Mouse (Mus musculus) neural tube, embryonic 14.5 days (tissue): ENCODE measurements around the gene Olfr434. TPM values are rescaled to one million over a fixed set of nuclear protein-coding genes. Genes with fewer than 3 reads are reported as not detected.
"Not testable (repeated sequence)": the region's sequence is repeated elsewhere in the genome, so short reads cannot be mapped to it uniquely, and the experiment has no call there.

ENCODE experiments used
- ATAC-seq: fragments of 200-750 bp; cut with Nextera tagmentation; 2 replicates; pipeline ENCODE4 v1.8.0; 2017; ENCODE audit warnings: low read depth, mild to moderate bottlenecking, moderate TSS enrichment, moderate library complexity
- H3K27ac ChIP-seq: fragments of 300-500 bp; sonication (generic); 2 replicates; pipeline ENCODE4 v1.5.1; 2014; ENCODE audit warnings: low read depth, mild to moderate bottlenecking, control low read depth, low read length, moderate library complexity, mixed read lengths
- H3K27me3 ChIP-seq: fragments of 300-500 bp; sonication (generic); 2 replicates; pipeline ENCODE4 v1.6.1; 2014; ENCODE audit warnings: low read length; ENCODE audit not compliant: control insufficient read depth, insufficient read depth
- H3K36me3 ChIP-seq: fragments of 300-500 bp; sonication (generic); 2 replicates; pipeline ENCODE4 v1.6.1; 2014; ENCODE audit warnings: low read length, mixed read lengths; ENCODE audit not compliant: control insufficient read depth, insufficient read depth
- H3K4me1 ChIP-seq: fragments of 300-500 bp; sonication (generic); 2 replicates; pipeline ENCODE4 v1.6.1; 2014; ENCODE audit warnings: low read length; ENCODE audit not compliant: control insufficient read depth, insufficient read depth
- H3K4me2 ChIP-seq: fragments of 300-500 bp; sonication (generic); 2 replicates; pipeline ENCODE4 v1.6.1; 2014; ENCODE audit warnings: mild to moderate bottlenecking, low read depth, low read length, control low read depth
- H3K4me3 ChIP-seq: fragments of 300-500 bp; sonication (generic); 2 replicates; pipeline ENCODE4 v1.5.1; 2014; ENCODE audit warnings: low read depth, low read length, control low read depth, mixed read lengths
- H3K9ac ChIP-seq: fragments of 300-500 bp; sonication (generic); replicated peaks from 2 replicates; pipeline ENCODE4 v1.6.1; 2014; ENCODE audit warnings: low read depth, mild to moderate bottlenecking, control low read depth, low read length, mixed read lengths
- H3K9me3 ChIP-seq: fragments of 300-500 bp; sonication (generic); 2 replicates; pipeline ENCODE4 v1.6.1; 2016; ENCODE audit warnings: low read length; ENCODE audit not compliant: control insufficient read depth
- WGBS: fragments of 180-500 bp; shearing (Covaris S2); extraction: QIAGEN DNeasy Blood & Tissue Kit; methylation state at CpG from one replicate; pipeline ENCODE4 v1.1.7; 2014; 5-methylcytosine and 5-hydroxymethylcytosine counted together
- polyA plus RNA-seq: library from polyadenylated mRNA; unstranded; fragments of >200 nt; fragmentation: Nextera tagmentation; extraction: Ambion mirVana; gene quantifications from 2 replicates; pipeline ENCODE4 v1.2.1, GENCODE M21; 2014

The Olfr434 gene
- polyA plus RNA-seq, 1 experiment from 2014 or later: not detected

GRCm38 (mm10) chr6:43205355-43205754 lies 7.5 kb upstream of the Olfr434 start:
- H3K9ac ChIP-seq: no peak overlapping the region
- no peak overlapping the region for H3K4me2 ChIP-seq
- H3K36me3 ChIP-seq: no peaks in the 10 kb centered on the region
- no peaks in the 10 kb centered on the region for H3K4me1 ChIP-seq
- no peaks in the 10 kb centered on the region for H3K9me3 ChIP-seq
- H3K4me3 ChIP-seq: no peak overlapping the region
- 30% methylated on average over 2 of the region's 2 CpGs for WGBS
- no peaks in the 10 kb centered on the region for H3K27me3 ChIP-seq
- no peak overlapping the region for H3K27ac ChIP-seq
- ATAC-seq: no peak

GRCm38 (mm10) chr6:43231255-43231654 lies 18.4 kb downstream of the Olfr434 start, which contains the start of gene Olfr47:
Gene Olfr47, plus strand, starts transcription at chr6:43231529.
- not testable (repeated sequence) for H3K36me3 ChIP-seq, H3K4me1 ChIP-seq, H3K9me3 ChIP-seq, H3K27me3 ChIP-seq, H3K4me3 ChIP-seq, H3K9ac ChIP-seq, H3K4me2 ChIP-seq, H3K27ac ChIP-seq, ATAC-seq
- 85% methylated on average over 1 of the region's 1 CpGs for WGBS

GRCm38 (mm10) chr6:43242061-43242460 lies 29.2 kb downstream of the Olfr434 start:
- Histone ChIP-seq H3K4me2 (no peak overlapping the region), H3K9me3 (no peaks in the 10 kb centered on the region), H3K9ac (no peak overlapping the region), H3K4me3 (no peak overlapping the region), H3K36me3 (no peaks in the 10 kb centered on the region), H3K4me1 (no peaks in the 10 kb centered on the region), H3K27me3 (no peaks in the 10 kb centered on the region), H3K27ac (no peak overlapping the region)
- WGBS: 15% methylated on average over 4 of the region's 4 CpGs
- no peak for ATAC-seq

- H3K36me3 ChIP-seq: no peaks in the 10 kb centered on the region
- no peak overlapping the region for H3K9ac ChIP-seq
- H3K4me1 ChIP-seq: no peaks in the 10 kb centered on the region
- H3K4me3 ChIP-seq: no peak overlapping the region
- WGBS: 79% methylated on average over 3 of the region's 3 CpGs
- no peak for ATAC-seq
- no peak overlapping the region for H3K4me2 ChIP-seq
- H3K27ac ChIP-seq: no peak overlapping the region
- H3K9me3 ChIP-seq: no peaks in the 10 kb centered on the region
- no peaks in the 10 kb centered on the region for H3K27me3 ChIP-seq
These were observed 34.6 kb downstream of the Olfr434 start for GRCm38 (mm10) chr6:43247396-43247795.

- ATAC-seq: no peak
- Histone ChIP-seq H3K9me3 (no peaks in the 10 kb centered on the region), H3K27ac (no peak overlapping the region), H3K27me3 (no peaks in the 10 kb centered on the region), H3K4me3 (no peak overlapping the region), H3K4me1 (no peaks in the 10 kb centered on the region), H3K4me2 (no peak overlapping the region), H3K36me3 (no peaks in the 10 kb centered on the region), H3K9ac (no peak overlapping the region)
- 91% methylated on average over 1 of the region's 1 CpGs for WGBS
These were observed 40.2 kb downstream of the Olfr434 start for GRCm38 (mm10) chr6:43252994-43253393.

GRCm38 (mm10) chr6:43254193-43254926 lies 41.5 kb downstream of the Olfr434 start:
- 62% methylated on average over 7 of the region's 7 CpGs for WGBS
- no peaks in the 10 kb centered on the region for H3K36me3 ChIP-seq
- no peak overlapping the region for H3K4me2 ChIP-seq
- ATAC-seq: no peak
- H3K9ac ChIP-seq: no peak overlapping the region
- no peaks in the 10 kb centered on the region for H3K9me3 ChIP-seq
- no peaks in the 10 kb centered on the region for H3K4me1 ChIP-seq
- H3K27ac ChIP-seq: no peak overlapping the region
- no peak overlapping the region for H3K4me3 ChIP-seq
- H3K27me3 ChIP-seq: no peaks in the 10 kb centered on the region

GRCm38 (mm10) chr6:43260756-43261155 lies 47.9 kb downstream of the Olfr434 start:
- no peak overlapping the region for H3K4me2 ChIP-seq
- no peaks in the 10 kb centered on the region for H3K9me3 ChIP-seq
- ATAC-seq: no peak
- no peak overlapping the region for H3K9ac ChIP-seq
- H3K4me1 ChIP-seq: peaks cover 3% of the 10 kb centered on the region; the same call in 1 of the 2 replicates
- H3K36me3 ChIP-seq: no peaks in the 10 kb centered on the region
- H3K4me3 ChIP-seq: no peak overlapping the region
- 77% methylated on average over 2 of the region's 2 CpGs for WGBS
- no peak overlapping the region for H3K27ac ChIP-seq
- H3K27me3 ChIP-seq: 0 out of 2 replicates have a peak, but pooled peaks cover 4% of the 10 kb centered on the region

GRCm38 (mm10) chr6:43265363-43266041 lies 52.7 kb downstream of the Olfr434 start, which contains the start of gene Arhgef5:
Gene Arhgef5, plus strand, starts transcription at chr6:43265582.
- Histone ChIP-seq H3K4me2 (peak within 1 kb of the TSS; percentile 80), H3K9me3 (no peaks in the 10 kb centered on the region), H3K27me3 (peaks cover 8% of the 10 kb centered on the region; the same call in 1 of the 2 replicates), H3K36me3 (no peaks in the 10 kb centered on the region), H3K9ac (peak within 1 kb of the TSS; percentile 46), H3K4me3 (peak within 1 kb of the TSS; percentile 43), H3K4me1 (peaks cover 3% of the 10 kb centered on the region; the same call in 1 of the 2 replicates), H3K27ac (no peak within 1 kb of the TSS)
- 1% methylated on average over 48 of the region's 48 CpGs for WGBS
- peak; percentile 79 for ATAC-seq

GRCm38 (mm10) chr6:43266356-43266755 lies 53.5 kb downstream of the Olfr434 start:
- H3K4me3 ChIP-seq: peak overlapping the region; percentile 43; the same call in 1 of the 2 replicates
- H3K4me2 ChIP-seq: peak overlapping the region; percentile 80; the same call in 1 of the 2 replicates
- peaks cover 3% of the 10 kb centered on the region; the same call in 1 of the 2 replicates for H3K4me1 ChIP-seq
- peaks cover 8% of the 10 kb centered on the region; the same call in 1 of the 2 replicates for H3K27me3 ChIP-seq
- H3K27ac ChIP-seq: no peak overlapping the region
- H3K9ac ChIP-seq: no peak overlapping the region
- H3K36me3 ChIP-seq: no peaks in the 10 kb centered on the region
- no peaks in the 10 kb centered on the region for H3K9me3 ChIP-seq
- WGBS: 11% methylated on average over 8 of the region's 8 CpGs
- no peak; the same call in 1 of the 2 replicates for ATAC-seq
